Mouse (Mus musculus): ENCODE measurements around the gene Grtp1. TPM values are rescaled to one million over a fixed set of nuclear protein-coding genes. Genes with fewer than 3 reads are reported as not detected.

Gene Grtp1
- polyA plus RNA-seq, 1 experiment from 2014 or later, result 14.4 TPM

- H3K9ac ChIP-seq (replicated peaks), result no peak overlapping the region
- no peak for ATAC-seq (ENCODE audit: low FRiP score)
- H3K36me3 ChIP-seq, result no peaks in the 10 kb centered on the region
- H3K4me2 ChIP-seq, result no peak overlapping the region
- H3K9me3 ChIP-seq (replicated peaks), result no peaks in the 10 kb centered on the region
- 69% methylated on average over 1 of the region's 1 CpGs for WGBS
- no peak overlapping the region for H3K4me3 ChIP-seq (replicated peaks)
- H3K27ac ChIP-seq (replicated peaks), result no peak overlapping the region
- peaks cover 18% of the 10 kb centered on the region for H3K4me1 ChIP-seq
- H3K27me3 ChIP-seq (replicated peaks), result peaks cover 27% of the 10 kb centered on the region
These were observed 3.1 kb upstream of the Grtp1 start for GRCm38 (mm10) chr8:13203472-13203871.

GRCm38 (mm10) chr8:13202806-13203205 lies 2.4 kb upstream of the Grtp1 start:
- 93% methylated on average over 3 of the region's 3 CpGs for WGBS
- no peak for ATAC-seq (ENCODE audit: low FRiP score)
- H3K27ac ChIP-seq (replicated peaks), result no peak overlapping the region
- H3K4me2 ChIP-seq, result no peak overlapping the region
- H3K9ac ChIP-seq (replicated peaks), result no peak overlapping the region
- peaks cover 27% of the 10 kb centered on the region for H3K27me3 ChIP-seq (replicated peaks)
- H3K9me3 ChIP-seq (replicated peaks), result no peaks in the 10 kb centered on the region
- peaks cover 18% of the 10 kb centered on the region for H3K4me1 ChIP-seq
- H3K36me3 ChIP-seq, result no peaks in the 10 kb centered on the region
- no peak overlapping the region for H3K4me3 ChIP-seq (replicated peaks)

DNA sequence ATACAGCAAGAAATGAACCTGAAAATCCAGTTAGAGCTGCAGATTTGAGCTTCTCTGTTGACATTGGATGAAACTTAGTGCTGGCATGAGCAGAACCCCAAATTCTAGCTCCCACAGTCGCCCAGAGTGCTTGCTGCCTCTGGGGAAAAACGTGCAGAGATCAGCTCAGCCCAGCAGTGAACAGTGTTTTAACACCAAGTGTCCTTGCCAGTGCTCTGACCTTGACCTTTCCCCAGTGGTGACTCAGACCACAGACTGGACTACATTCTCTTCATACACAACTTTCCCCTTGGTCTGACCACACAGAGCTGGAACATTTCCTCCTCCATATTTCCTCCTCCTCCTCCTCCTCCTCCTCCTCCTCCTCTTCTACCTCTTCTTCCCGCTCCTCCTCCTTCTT lies 1.6 kb upstream of the Grtp1 start:
- no peak overlapping the region for H3K9ac ChIP-seq (replicated peaks)
- no peaks in the 10 kb centered on the region for H3K36me3 ChIP-seq
- no peak overlapping the region for H3K4me3 ChIP-seq (replicated peaks)
- no peak overlapping the region for H3K27ac ChIP-seq (replicated peaks)
- H3K27me3 ChIP-seq (replicated peaks), result peaks cover 27% of the 10 kb centered on the region
- H3K4me1 ChIP-seq, result peaks cover 18% of the 10 kb centered on the region
- H3K9me3 ChIP-seq (replicated peaks), result no peaks in the 10 kb centered on the region
- WGBS, result 46% methylated on average over 3 of the region's 3 CpGs
- ATAC-seq (ENCODE audit: low FRiP score), result no peak
- H3K4me2 ChIP-seq, result no peak overlapping the region

DNA sequence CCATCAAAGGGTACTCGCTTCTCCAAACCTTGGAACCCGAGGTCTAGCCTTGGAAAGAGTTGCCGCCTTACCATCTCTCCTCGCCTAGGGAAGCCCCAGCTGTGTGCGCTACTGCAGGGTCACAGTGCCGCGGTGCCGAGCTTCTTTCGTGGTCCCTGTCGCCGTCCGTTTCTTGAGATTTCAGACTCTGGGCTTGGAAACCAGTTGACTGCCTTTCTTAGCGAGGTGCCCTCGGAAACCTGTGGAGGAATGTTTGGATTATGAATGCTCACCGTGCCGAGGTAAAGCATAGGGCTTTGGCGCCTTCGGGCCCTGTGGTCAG lies 554 bp upstream of the Grtp1 start:
- WGBS, result under 1% methylated on average over 18 of the region's 18 CpGs
- no peak for ATAC-seq (ENCODE audit: low FRiP score)
- no peak overlapping the region for H3K27ac ChIP-seq (replicated peaks)

DNA sequence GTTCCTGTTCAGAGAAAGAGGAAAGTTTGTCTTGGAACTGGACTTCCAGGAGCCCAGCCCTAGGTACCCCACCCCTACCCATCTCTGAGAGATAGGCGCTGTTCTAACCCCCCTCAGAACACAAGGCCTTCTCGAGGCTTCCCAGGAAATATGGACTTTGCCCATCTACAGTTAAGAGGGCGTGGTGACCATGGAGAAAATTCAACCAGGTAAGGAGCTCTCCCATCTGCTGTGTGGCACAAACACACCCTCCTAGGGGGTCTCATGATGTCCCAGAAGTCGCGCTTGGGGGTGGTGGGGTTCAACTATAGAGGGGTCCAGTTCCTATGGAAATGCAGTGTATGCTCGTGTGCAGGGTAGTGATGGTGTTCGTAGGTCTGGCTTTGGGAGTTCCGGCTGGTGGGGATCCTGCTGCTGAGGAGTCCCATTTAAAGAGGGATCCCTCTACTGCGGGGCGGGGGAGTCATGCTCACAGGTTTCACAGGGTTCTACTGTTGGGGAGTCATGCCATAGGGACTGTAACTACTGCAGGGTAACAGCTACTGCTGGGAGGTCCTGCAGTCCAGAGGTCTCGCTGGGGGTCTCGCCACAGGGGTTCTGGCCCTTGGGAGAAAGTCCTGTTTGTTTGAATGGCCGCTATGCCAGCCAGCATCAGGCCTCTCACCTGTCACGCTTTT lies 897 bp downstream of the Grtp1 start:
- H3K4me3 ChIP-seq (replicated peaks), result peak overlapping the region; percentile 82
- H3K9me3 ChIP-seq (replicated peaks), result no peaks in the 10 kb centered on the region
- no peaks in the 10 kb centered on the region for H3K36me3 ChIP-seq
- H3K4me1 ChIP-seq, result peaks cover 18% of the 10 kb centered on the region
- no peak for ATAC-seq (ENCODE audit: low FRiP score)
- 24% methylated on average over 14 of the region's 14 CpGs for WGBS
- peak overlapping the region; percentile 95 for H3K4me2 ChIP-seq
- H3K9ac ChIP-seq (replicated peaks), result 0 out of 2 replicates have a peak overlapping the region, but pooled peaks have one; percentile 66
- no peak overlapping the region for H3K27ac ChIP-seq (replicated peaks)
- peaks cover 27% of the 10 kb centered on the region for H3K27me3 ChIP-seq (replicated peaks)

More for the DNA sequence above, 554 bp upstream of the Grtp1 start:
- H3K4me3 ChIP-seq (replicated peaks), result peak overlapping the region; percentile 82
- H3K9me3 ChIP-seq (replicated peaks), result no peaks in the 10 kb centered on the region
- H3K36me3 ChIP-seq, result no peaks in the 10 kb centered on the region
- H3K27me3 ChIP-seq (replicated peaks), result peaks cover 27% of the 10 kb centered on the region
- H3K4me2 ChIP-seq, result peak overlapping the region; percentile 95
- peak overlapping the region; percentile 66; the same call in 1 of the 2 replicates for H3K9ac ChIP-seq (replicated peaks)
- peaks cover 18% of the 10 kb centered on the region for H3K4me1 ChIP-seq

- Histone ChIP-seq H3K4me1 (peaks cover 18% of the 10 kb centered on the region), H3K4me2 (no peak overlapping the region), H3K9ac (replicated peaks) (no peak overlapping the region), H3K27me3 (replicated peaks) (peaks cover 17% of the 10 kb centered on the region), H3K27ac (replicated peaks) (no peak overlapping the region), H3K4me3 (replicated peaks) (no peak overlapping the region), H3K36me3 (no peaks in the 10 kb centered on the region), H3K9me3 (replicated peaks) (no peaks in the 10 kb centered on the region)
- 89% methylated on average over 5 of the region's 5 CpGs for WGBS
- no peak for ATAC-seq (ENCODE audit: low FRiP score)
These were observed 2.9 kb downstream of the Grtp1 start for GRCm38 (mm10) chr8:13197493-13197892.

- no peak overlapping the region for H3K4me3 ChIP-seq (replicated peaks)
- no peaks in the 10 kb centered on the region for H3K36me3 ChIP-seq
- H3K4me2 ChIP-seq, result no peak overlapping the region
- no peaks in the 10 kb centered on the region for H3K9me3 ChIP-seq (replicated peaks)
- H3K27ac ChIP-seq (replicated peaks), result no peak overlapping the region
- H3K4me1 ChIP-seq, result peaks cover 5% of the 10 kb centered on the region
- no peak overlapping the region for H3K9ac ChIP-seq (replicated peaks)
- WGBS, result 40% methylated on average over 10 of the region's 10 CpGs
- no peaks in the 10 kb centered on the region for H3K27me3 ChIP-seq (replicated peaks)
- no peak for ATAC-seq (ENCODE audit: low FRiP score)
These were observed 5.6 kb downstream of the Grtp1 start for GRCm38 (mm10) chr8:13194818-13195217.

GRCm38 (mm10) chr8:13190235-13190634 lies 10.2 kb downstream of the Grtp1 start:
- WGBS, result 90% methylated on average over 8 of the region's 8 CpGs
- Histone ChIP-seq H3K9me3 (replicated peaks) (no peaks in the 10 kb centered on the region), H3K4me3 (replicated peaks) (no peak overlapping the region), H3K36me3 (no peaks in the 10 kb centered on the region; the same call in 1 of the 2 replicates), H3K9ac (replicated peaks) (no peak overlapping the region), H3K27me3 (replicated peaks) (no peaks in the 10 kb centered on the region), H3K4me1 (no peaks in the 10 kb centered on the region), H3K27ac (replicated peaks) (no peak overlapping the region), H3K4me2 (no peak overlapping the region)
- ATAC-seq (ENCODE audit: low FRiP score), result no peak

GRCm38 (mm10) chr8:13188857-13189256 lies 11.6 kb downstream of the Grtp1 start:
- no peaks in the 10 kb centered on the region for H3K4me1 ChIP-seq
- no peaks in the 10 kb centered on the region; the same call in 1 of the 2 replicates for H3K36me3 ChIP-seq
- no peak overlapping the region for H3K9ac ChIP-seq (replicated peaks)
- no peak for ATAC-seq (ENCODE audit: low FRiP score)
- H3K4me2 ChIP-seq, result no peak overlapping the region
- H3K27ac ChIP-seq (replicated peaks), result no peak overlapping the region
- WGBS, result 94% methylated on average over 1 of the region's 1 CpGs
- H3K27me3 ChIP-seq (replicated peaks), result no peaks in the 10 kb centered on the region
- H3K4me3 ChIP-seq (replicated peaks), result no peak overlapping the region
- H3K9me3 ChIP-seq (replicated peaks), result no peaks in the 10 kb centered on the region

- no peak overlapping the region for H3K4me2 ChIP-seq
- ATAC-seq (ENCODE audit: low FRiP score), result no peak
- H3K4me1 ChIP-seq, result no peaks in the 10 kb centered on the region
- no peaks in the 10 kb centered on the region; the same call in 1 of the 2 replicates for H3K36me3 ChIP-seq
- WGBS, result 91% methylated on average over 13 of the region's 13 CpGs
- H3K27me3 ChIP-seq (replicated peaks), result no peaks in the 10 kb centered on the region
- no peak overlapping the region for H3K4me3 ChIP-seq (replicated peaks)
- no peaks in the 10 kb centered on the region for H3K9me3 ChIP-seq (replicated peaks)
- H3K27ac ChIP-seq (replicated peaks), result no peak overlapping the region
- H3K9ac ChIP-seq (replicated peaks), result no peak overlapping the region
These were observed 12.3 kb downstream of the Grtp1 start for GRCm38 (mm10) chr8:13188052-13188555.

GRCm38 (mm10) chr8:13187638-13188037 lies 12.8 kb downstream of the Grtp1 start:
- no peaks in the 10 kb centered on the region for H3K27me3 ChIP-seq (replicated peaks)
- H3K36me3 ChIP-seq, result no peaks in the 10 kb centered on the region; the same call in 1 of the 2 replicates
- no peak overlapping the region for H3K9ac ChIP-seq (replicated peaks)
- no peaks in the 10 kb centered on the region for H3K4me1 ChIP-seq
- H3K4me3 ChIP-seq (replicated peaks), result no peak overlapping the region
- no peak for ATAC-seq (ENCODE audit: low FRiP score)
- WGBS, result 60% methylated on average over 7 of the region's 7 CpGs
- H3K27ac ChIP-seq (replicated peaks), result no peak overlapping the region
- H3K4me2 ChIP-seq, result no peak overlapping the region
- H3K9me3 ChIP-seq (replicated peaks), result no peaks in the 10 kb centered on the region

GRCm38 (mm10) chr8:13187229-13187628 lies 13.2 kb downstream of the Grtp1 start:
- no peak overlapping the region for H3K4me3 ChIP-seq (replicated peaks)
- H3K27ac ChIP-seq (replicated peaks), result no peak overlapping the region
- no peaks in the 10 kb centered on the region for H3K27me3 ChIP-seq (replicated peaks)
- H3K9me3 ChIP-seq (replicated peaks), result no peaks in the 10 kb centered on the region
- H3K9ac ChIP-seq (replicated peaks), result no peak overlapping the region
- WGBS, result 85% methylated on average over 9 of the region's 9 CpGs
- no peaks in the 10 kb centered on the region; the same call in 1 of the 2 replicates for H3K36me3 ChIP-seq
- H3K4me2 ChIP-seq, result no peak overlapping the region
- no peak for ATAC-seq (ENCODE audit: low FRiP score)
- H3K4me1 ChIP-seq, result no peaks in the 10 kb centered on the region

All from neural tube, embryonic 15.5 days (tissue).